Mouse (Mus musculus): ENCODE data around the gene Olfr211. TPM values are rescaled to one million over a fixed set of nuclear protein-coding genes. Genes with fewer than 3 reads are reported as not detected.
"Not testable (repeated sequence)": the region's sequence is repeated elsewhere in the genome, so short reads cannot be mapped to it uniquely, and the experiment has no call there.

The Olfr211 gene
- polyA plus RNA-seq, 1 experiment from 2014 or later = not detected

GRCm38 (mm10) chr6:116468081-116468480 is 20.8 kb upstream of the Olfr211 start:
- Histone ChIP-seq H3K4me1 (ENCODE audit: control insufficient read depth, insufficient read depth, low read length) (no peaks in the 10 kb centered on the region), H3K36me3 (ENCODE audit: control insufficient read depth, insufficient read depth, low read length) (no peaks in the 10 kb centered on the region), H3K9me3 (ENCODE audit: control insufficient read depth, low read length) (no peaks in the 10 kb centered on the region), H3K4me2 (replicated peaks; ENCODE audit: low read depth, low read length) (no peak overlapping the region), H3K27ac (ENCODE audit: low read depth, low read length) (no peak overlapping the region), H3K9ac (ENCODE audit: low read depth, low read length) (no peak overlapping the region), H3K27me3 (ENCODE audit: control insufficient read depth, insufficient read depth, low read length) (no peaks in the 10 kb centered on the region), H3K4me3 (ENCODE audit: low read length) (no peak overlapping the region)
- no peak for ATAC-seq (ENCODE audit: low FRiP score, low TSS enrichment)
- WGBS = 37% methylated on average over 3 of the region's 3 CpGs

- Histone ChIP-seq H3K9ac (ENCODE audit: low read depth, low read length) (no peak overlapping the region), H3K27me3 (ENCODE audit: control insufficient read depth, insufficient read depth, low read length) (no peaks in the 10 kb centered on the region), H3K9me3 (ENCODE audit: control insufficient read depth, low read length) (no peaks in the 10 kb centered on the region), H3K36me3 (ENCODE audit: control insufficient read depth, insufficient read depth, low read length) (no peaks in the 10 kb centered on the region), H3K4me2 (replicated peaks; ENCODE audit: low read depth, low read length) (no peak overlapping the region), H3K4me3 (ENCODE audit: low read length) (no peak overlapping the region), H3K27ac (ENCODE audit: low read depth, low read length) (no peak overlapping the region), H3K4me1 (ENCODE audit: control insufficient read depth, insufficient read depth, low read length) (no peaks in the 10 kb centered on the region)
- whole genome bisulfite sequencing = 77% methylated on average over 1 of the region's 1 CpGs
- ATAC-seq (ENCODE audit: low FRiP score, low TSS enrichment) = no peak
These were observed 3.8 kb upstream of the Olfr211 start for GRCm38 (mm10) chr6:116485081-116485480.

GRCm38 (mm10) chr6:116486833-116487232 is 2.1 kb upstream of the Olfr211 start:
- Histone ChIP-seq H3K4me2 (replicated peaks; ENCODE audit: low read depth, low read length) (no peak overlapping the region), H3K4me1 (ENCODE audit: control insufficient read depth, insufficient read depth, low read length) (no peaks in the 10 kb centered on the region), H3K9me3 (ENCODE audit: control insufficient read depth, low read length) (no peaks in the 10 kb centered on the region), H3K9ac (ENCODE audit: low read depth, low read length) (no peak overlapping the region), H3K4me3 (ENCODE audit: low read length) (no peak overlapping the region), H3K27me3 (ENCODE audit: control insufficient read depth, insufficient read depth, low read length) (no peaks in the 10 kb centered on the region), H3K27ac (ENCODE audit: low read depth, low read length) (no peak overlapping the region), H3K36me3 (ENCODE audit: control insufficient read depth, insufficient read depth, low read length) (no peaks in the 10 kb centered on the region)
- 78% methylated on average over 1 of the region's 1 CpGs for WGBS
- no peak for ATAC-seq (ENCODE audit: low FRiP score, low TSS enrichment)

- Histone ChIP-seq H3K4me3 (ENCODE audit: low read length) (no peak overlapping the region), H3K27me3 (ENCODE audit: control insufficient read depth, insufficient read depth, low read length) (no peaks in the 10 kb centered on the region), H3K9me3 (ENCODE audit: control insufficient read depth, low read length) (no peaks in the 10 kb centered on the region), H3K4me1 (ENCODE audit: control insufficient read depth, insufficient read depth, low read length) (no peaks in the 10 kb centered on the region), H3K36me3 (ENCODE audit: control insufficient read depth, insufficient read depth, low read length) (no peaks in the 10 kb centered on the region), H3K27ac (ENCODE audit: low read depth, low read length) (no peak overlapping the region), H3K4me2 (replicated peaks; ENCODE audit: low read depth, low read length) (no peak overlapping the region), H3K9ac (ENCODE audit: low read depth, low read length) (no peak overlapping the region)
- ATAC-seq (ENCODE audit: low FRiP score, low TSS enrichment) = no peak
- WGBS = 84% methylated on average over 5 of the region's 5 CpGs
These were observed 4.9 kb downstream of the Olfr211 start for GRCm38 (mm10) chr6:116493742-116494141.

- Histone ChIP-seq H3K27me3 (ENCODE audit: control insufficient read depth, insufficient read depth, low read length) (no peaks in the 10 kb centered on the region), H3K9ac (ENCODE audit: low read depth, low read length) (no peak overlapping the region), H3K4me2 (replicated peaks; ENCODE audit: low read depth, low read length) (no peak overlapping the region), H3K4me3 (ENCODE audit: low read length) (no peak overlapping the region), H3K4me1 (ENCODE audit: control insufficient read depth, insufficient read depth, low read length) (no peaks in the 10 kb centered on the region), H3K36me3 (ENCODE audit: control insufficient read depth, insufficient read depth, low read length) (no peaks in the 10 kb centered on the region), H3K27ac (ENCODE audit: low read depth, low read length) (no peak overlapping the region), H3K9me3 (ENCODE audit: control insufficient read depth, low read length) (no peaks in the 10 kb centered on the region)
- no peak for ATAC-seq (ENCODE audit: low FRiP score, low TSS enrichment)
- WGBS = 87% methylated on average over 1 of the region's 1 CpGs
These were observed 7.1 kb downstream of the Olfr211 start for GRCm38 (mm10) chr6:116495960-116496359.

- 94% methylated on average over 19 of the region's 20 CpGs for WGBS
- ATAC-seq (ENCODE audit: low FRiP score, low TSS enrichment); H3K9ac ChIP-seq (ENCODE audit: low read depth, low read length); H3K4me1 ChIP-seq (ENCODE audit: control insufficient read depth, insufficient read depth, low read length); H3K4me2 ChIP-seq (replicated peaks; ENCODE audit: low read depth, low read length); H3K27ac ChIP-seq (ENCODE audit: low read depth, low read length); H3K27me3 ChIP-seq (ENCODE audit: control insufficient read depth, insufficient read depth, low read length); H3K36me3 ChIP-seq (ENCODE audit: control insufficient read depth, insufficient read depth, low read length); H3K4me3 ChIP-seq (ENCODE audit: low read length): not testable (repeated sequence)
- peaks cover 16% of the 10 kb centered on the region for H3K9me3 ChIP-seq (ENCODE audit: control insufficient read depth, low read length)
These were observed 17.6 kb downstream of the Olfr211 start, which contains the start of gene Olfr212 for GRCm38 (mm10) chr6:116506302-116507003. Olfr212 (plus strand) TSS chr6:116506516.

- H3K36me3 ChIP-seq (ENCODE audit: control insufficient read depth, insufficient read depth, low read length) = no peaks in the 10 kb centered on the region
- ATAC-seq (ENCODE audit: low FRiP score, low TSS enrichment) = no peak
- no peak overlapping the region for H3K4me2 ChIP-seq (replicated peaks; ENCODE audit: low read depth, low read length)
- H3K4me3 ChIP-seq (ENCODE audit: low read length) = no peak overlapping the region
- H3K9me3 ChIP-seq (ENCODE audit: control insufficient read depth, low read length) = no peaks in the 10 kb centered on the region
- H3K27ac ChIP-seq (ENCODE audit: low read depth, low read length) = no peak overlapping the region
- H3K9ac ChIP-seq (ENCODE audit: low read depth, low read length) = no peak overlapping the region
- H3K27me3 ChIP-seq (ENCODE audit: control insufficient read depth, insufficient read depth, low read length) = no peaks in the 10 kb centered on the region
- H3K4me1 ChIP-seq (ENCODE audit: control insufficient read depth, insufficient read depth, low read length) = no peaks in the 10 kb centered on the region
These were observed 25.9 kb downstream of the Olfr211 start for GRCm38 (mm10) chr6:116514832-116515231.

- 86% methylated on average over 1 of the region's 1 CpGs for WGBS
- H3K36me3 ChIP-seq (ENCODE audit: control insufficient read depth, insufficient read depth, low read length) = no peaks in the 10 kb centered on the region
- H3K27ac ChIP-seq (ENCODE audit: low read depth, low read length) = no peak within 1 kb of the TSS
- no peak within 1 kb of the TSS for H3K4me3 ChIP-seq (ENCODE audit: low read length)
- no peaks in the 10 kb centered on the region for H3K27me3 ChIP-seq (ENCODE audit: control insufficient read depth, insufficient read depth, low read length)
- H3K9ac ChIP-seq (ENCODE audit: low read depth, low read length) = no peak within 1 kb of the TSS
- H3K4me1 ChIP-seq (ENCODE audit: control insufficient read depth, insufficient read depth, low read length) = no peaks in the 10 kb centered on the region
- ATAC-seq (ENCODE audit: low FRiP score, low TSS enrichment) = no peak
- H3K9me3 ChIP-seq (ENCODE audit: control insufficient read depth, low read length) = no peaks in the 10 kb centered on the region
- H3K4me2 ChIP-seq (replicated peaks; ENCODE audit: low read depth, low read length) = no peak within 1 kb of the TSS
These were observed 49.3 kb downstream of the Olfr211 start, which contains the start of gene Olfr213 for GRCm38 (mm10) chr6:116538156-116538555. Olfr213 (plus strand) TSS chr6:116538456.

- no peaks in the 10 kb centered on the region for H3K9me3 ChIP-seq (ENCODE audit: control insufficient read depth, low read length)
- no peaks in the 10 kb centered on the region for H3K4me1 ChIP-seq (ENCODE audit: control insufficient read depth, insufficient read depth, low read length)
- H3K27me3 ChIP-seq (ENCODE audit: control insufficient read depth, insufficient read depth, low read length) = 0 out of 2 replicates have a peak, but pooled peaks cover 3% of the 10 kb centered on the region
- no peak overlapping the region for H3K4me2 ChIP-seq (replicated peaks; ENCODE audit: low read depth, low read length)
- ATAC-seq (ENCODE audit: low FRiP score, low TSS enrichment) = no peak
- no peak overlapping the region for H3K27ac ChIP-seq (ENCODE audit: low read depth, low read length)
- H3K9ac ChIP-seq (ENCODE audit: low read depth, low read length) = no peak overlapping the region
- no peak overlapping the region for H3K4me3 ChIP-seq (ENCODE audit: low read length)
- H3K36me3 ChIP-seq (ENCODE audit: control insufficient read depth, insufficient read depth, low read length) = no peaks in the 10 kb centered on the region
- WGBS = 92% methylated on average over 2 of the region's 2 CpGs
These were observed 53.6 kb downstream of the Olfr211 start for GRCm38 (mm10) chr6:116542500-116542899.
